Mouse (Mus musculus): Measurements from ENCODE around the gene Msh5. TPM values are rescaled to one million over a fixed set of nuclear protein-coding genes. Genes with fewer than 3 reads are reported as not detected.

The Msh5 gene
- total RNA-seq, 1 experiment: 2.7 TPM

GRCm38 (mm10) chr17:35003022-35003838 is 43.3 kb downstream of the Msh5 start:
- H3K9ac ChIP-seq (ENCODE audit: insufficient read depth, low read depth, low read length, poor library complexity, severe bottlenecking): no peak overlapping the region; the same call in 1 of the 2 replicates
- H3K4me1 ChIP-seq (ENCODE audit: control insufficient read depth in 2 of 2, insufficient read depth in 2 of 2, low read length in 2 of 2, poor library complexity in 1 of 2): peaks cover 11 to 19% of the 10 kb centered on the region in 2 experiments
- no peaks in the 10 kb centered on the region for H3K9me3 ChIP-seq (ENCODE audit: control insufficient read depth, insufficient read depth, low read depth, low read length)
- no peak overlapping the region for H3K27ac ChIP-seq (ENCODE audit: insufficient read depth, low read depth, low read length, poor library complexity, severe bottlenecking)
- H3K36me3 ChIP-seq (ENCODE audit: control insufficient read depth, insufficient read depth, low read length, poor library complexity, severe bottlenecking): peaks cover 36% of the 10 kb centered on the region
- in situ Hi-C loops (cut with MboI; ENCODE audit: low sequenced_read_pairs in 2 of 2, unreplicated experiment in 2 of 2): loop anchor here in 1 of 2 experiments (25.0 kb wide), 1 partner anchor 109 kb away; the partner anchor contains the start of genes Csnk2b, Gpank1, Ly6g5b and Ly6g5c
- DNase-seq (ENCODE audit: low read depth, low spot score): no peak
- no peak for TF ChIP-seq ZC3H11A (IDR thresholded peaks at IDR 0.05; ENCODE audit: borderline replicate concordance, low read depth, low read length)
- TF ChIP-seq CHD2 (IDR thresholded peaks at IDR 0.05; ENCODE audit: low read depth, low read length): no peak
- TF ChIP-seq MAFK (IDR thresholded peaks at IDR 0.05; ENCODE audit: insufficient read depth, low read depth, low read length): no peak
- no peak for TF ChIP-seq ZNF384 (IDR thresholded peaks at IDR 0.05; ENCODE audit: low read depth, low read length)
- no peak for TF ChIP-seq HCFC1 (IDR thresholded peaks at IDR 0.05; ENCODE audit: borderline replicate concordance, insufficient read depth, low read length)
- peak overlapping the region in 1 of 2 experiments; percentile 69; a peak in 2 of 4 replicates for H3K4me3 ChIP-seq (ENCODE audit: insufficient read depth in 1 of 2, low read depth in 1 of 2, low read length in 2 of 2, poor library complexity in 1 of 2, severe bottlenecking in 1 of 2)

DNA sequence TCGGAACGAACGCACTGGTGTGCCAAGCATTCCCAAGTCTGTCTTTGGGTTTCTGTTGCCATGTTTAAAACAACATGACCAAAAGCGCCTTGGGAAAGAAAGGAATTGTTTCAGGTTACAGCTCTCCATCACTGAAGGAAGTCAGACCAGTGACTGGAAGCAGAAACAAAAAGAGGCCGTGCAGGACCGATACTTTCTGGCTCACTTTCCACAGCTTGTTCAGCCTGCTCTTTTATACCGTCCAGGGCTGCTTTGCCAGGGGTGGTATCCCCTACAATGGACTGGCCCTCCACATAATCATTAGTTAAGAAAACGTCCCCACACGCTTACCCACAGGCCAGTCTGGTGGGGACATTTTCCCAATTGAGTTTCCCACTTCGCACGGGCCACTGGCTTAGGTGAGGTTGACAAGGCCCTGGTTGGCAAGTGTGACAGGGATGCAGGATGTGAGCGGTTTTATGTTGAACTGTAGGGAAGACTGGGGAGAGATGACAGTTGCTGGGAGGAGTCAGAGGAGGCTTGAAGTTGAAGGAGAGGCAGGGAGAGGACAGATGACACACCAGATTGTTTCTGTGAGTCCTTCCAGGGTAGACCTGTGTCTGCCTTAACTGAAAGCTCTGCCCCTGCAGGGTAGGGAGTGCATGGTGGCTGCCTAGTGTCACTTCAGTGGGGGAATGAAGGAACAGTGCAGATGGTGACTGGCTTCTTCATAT is 44.2 kb downstream of the Msh5 start:
- H3K36me3 ChIP-seq (ENCODE audit: control insufficient read depth, insufficient read depth, low read length, poor library complexity, severe bottlenecking): peaks cover 35% of the 10 kb centered on the region
- H3K4me3 ChIP-seq (ENCODE audit: insufficient read depth in 1 of 2, low read depth in 1 of 2, low read length in 2 of 2, poor library complexity in 1 of 2, severe bottlenecking in 1 of 2): peak overlapping the region; percentile 69 to 80
- H3K9ac ChIP-seq (ENCODE audit: insufficient read depth, low read depth, low read length, poor library complexity, severe bottlenecking): peak overlapping the region; percentile 93
- in situ Hi-C loops (cut with MboI; ENCODE audit: low sequenced_read_pairs in 2 of 2, unreplicated experiment in 2 of 2): loop anchor here in 1 of 2 experiments (25.0 kb wide), 1 partner anchor 110 kb away; the partner anchor contains the start of genes Csnk2b, Gpank1, Ly6g5b and Ly6g5c
- no peak for TF ChIP-seq HCFC1 (IDR thresholded peaks at IDR 0.05; ENCODE audit: borderline replicate concordance, insufficient read depth, low read length)
- no peak for TF ChIP-seq ZNF384 (IDR thresholded peaks at IDR 0.05; ENCODE audit: low read depth, low read length)
- no peak for TF ChIP-seq CHD2 (IDR thresholded peaks at IDR 0.05; ENCODE audit: low read depth, low read length)
- TF ChIP-seq ZC3H11A (IDR thresholded peaks at IDR 0.05; ENCODE audit: borderline replicate concordance, low read depth, low read length): no peak
- no peak for TF ChIP-seq MAFK (IDR thresholded peaks at IDR 0.05; ENCODE audit: insufficient read depth, low read depth, low read length)
- peaks cover 11 to 19% of the 10 kb centered on the region in 2 experiments for H3K4me1 ChIP-seq (ENCODE audit: control insufficient read depth in 2 of 2, insufficient read depth in 2 of 2, low read length in 2 of 2, poor library complexity in 1 of 2)
- no peaks in the 10 kb centered on the region for H3K9me3 ChIP-seq (ENCODE audit: control insufficient read depth, insufficient read depth, low read depth, low read length)
- no peak overlapping the region for H3K27ac ChIP-seq (ENCODE audit: insufficient read depth, low read depth, low read length, poor library complexity, severe bottlenecking)
- no peak for DNase-seq (ENCODE audit: low read depth, low spot score)

DNA sequence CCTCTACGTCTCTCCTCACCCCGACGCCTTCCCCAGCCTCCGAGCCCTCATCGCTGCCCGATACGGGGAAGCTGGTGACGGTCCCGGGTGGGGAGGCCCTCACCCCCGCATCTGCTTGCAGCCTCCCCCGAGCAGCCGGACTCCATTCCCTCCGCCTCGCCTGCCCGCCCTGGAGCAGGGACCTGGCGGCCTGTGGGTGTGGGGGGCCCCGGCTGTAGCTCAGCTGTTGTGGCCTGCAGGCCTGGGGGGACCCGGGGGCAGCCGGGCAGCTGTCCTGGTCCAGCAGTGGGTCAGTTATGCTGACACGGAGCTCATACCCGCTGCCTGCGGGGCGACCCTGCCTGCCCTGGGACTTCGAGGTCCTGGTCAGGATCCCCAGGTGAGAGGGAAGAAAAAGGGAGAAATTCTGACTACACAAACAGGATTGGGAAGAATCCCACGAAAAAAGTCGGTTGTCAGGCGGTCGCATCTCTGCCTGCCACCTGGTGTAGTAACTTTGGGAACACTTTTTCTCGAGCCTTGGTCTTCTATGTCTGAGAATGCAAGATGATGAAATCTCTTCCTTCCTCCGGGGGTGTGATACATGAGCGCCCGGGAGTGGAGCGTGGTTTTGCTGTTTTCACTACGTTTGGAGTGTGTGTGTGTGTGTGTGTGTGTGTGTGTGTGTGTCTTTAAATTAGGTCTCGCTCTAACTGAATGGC is 44.9 kb downstream of the Msh5 start:
- Histone ChIP-seq H3K36me3 (ENCODE audit: control insufficient read depth, insufficient read depth, low read length, poor library complexity, severe bottlenecking) (peaks cover 32% of the 10 kb centered on the region), H3K9me3 (ENCODE audit: control insufficient read depth, insufficient read depth, low read depth, low read length) (no peaks in the 10 kb centered on the region), H3K4me1 (ENCODE audit: control insufficient read depth in 2 of 2, insufficient read depth in 2 of 2, low read length in 2 of 2, poor library complexity in 1 of 2) (peaks cover 13 to 22% of the 10 kb centered on the region in 2 experiments), H3K4me3 (ENCODE audit: insufficient read depth in 1 of 2, low read depth in 1 of 2, low read length in 2 of 2, poor library complexity in 1 of 2, severe bottlenecking in 1 of 2) (peak overlapping the region; percentile 69 to 80), H3K9ac (ENCODE audit: insufficient read depth, low read depth, low read length, poor library complexity, severe bottlenecking) (peak overlapping the region; percentile 93), H3K27ac (ENCODE audit: insufficient read depth, low read depth, low read length, poor library complexity, severe bottlenecking) (peak overlapping the region; percentile 85)
- in situ Hi-C loops (cut with MboI; ENCODE audit: low sequenced_read_pairs in 2 of 2, unreplicated experiment in 2 of 2): loop anchor here in 1 of 2 experiments (25.0 kb wide), 1 partner anchor 111 kb away; the partner anchor contains the start of genes Csnk2b, Gpank1, Ly6g5b and Ly6g5c
- no peak for DNase-seq (ENCODE audit: low read depth, low spot score)
- TF ChIP-seq ZNF384 (IDR thresholded peaks at IDR 0.05; ENCODE audit: low read depth, low read length) (no peak), HCFC1 (IDR thresholded peaks at IDR 0.05; ENCODE audit: borderline replicate concordance, insufficient read depth, low read length) (no peak), MAFK (IDR thresholded peaks at IDR 0.05; ENCODE audit: insufficient read depth, low read depth, low read length) (no peak), CHD2 (IDR thresholded peaks at IDR 0.05; ENCODE audit: low read depth, low read length) (no peak), ZC3H11A (IDR thresholded peaks at IDR 0.05; ENCODE audit: borderline replicate concordance, low read depth, low read length) (no peak)
